Mouse (Mus musculus): Measurements from ENCODE around the gene Plcl1. TPM values are rescaled to one million over a fixed set of nuclear protein-coding genes. Genes with fewer than 3 reads are reported as not detected.

Plcl1 gene
- total and polyA plus RNA-seq, 3 experiments, result 0.08 to 0.41 (median 0.13) TPM

- H3K27me3 ChIP-seq (replicated peaks), result no peaks in the 10 kb centered on the region
- H3K4me1 ChIP-seq (ENCODE audit: control insufficient read depth in 1 of 2, insufficient read depth in 2 of 2), result no peaks in the 10 kb centered on the region
- no peak overlapping the region for H3K9ac ChIP-seq (ENCODE audit: insufficient read depth, low read depth)
- H3K4me2 ChIP-seq (ENCODE audit: insufficient read depth, low read depth, poor library complexity, severe bottlenecking), result no peak overlapping the region
- H3K79me2 ChIP-seq (replicated peaks; ENCODE audit: control insufficient read depth, extremely low read depth, insufficient read depth, poor library complexity, severe bottlenecking), result no peaks in the 10 kb centered on the region
- TF ChIP-seq MYC (IDR thresholded peaks at IDR 0.05; ENCODE audit: low read depth, low read length), result no peak
- TF ChIP-seq E2F4 (IDR thresholded peaks at IDR 0.05; ENCODE audit: insufficient replicate concordance, low read depth, low read length), result no peak
- no peak for TF ChIP-seq MXI1 (IDR thresholded peaks at IDR 0.05; ENCODE audit: low read depth, low read length)
- TF ChIP-seq MAZ (IDR thresholded peaks at IDR 0.05; ENCODE audit: low read depth, low read length), result no peak
- TF ChIP-seq KAT2A (IDR thresholded peaks at IDR 0.05; ENCODE audit: insufficient replicate concordance, low read length), result no peak
- TF ChIP-seq NELFE (IDR thresholded peaks at IDR 0.05; ENCODE audit: low read depth, low read length), result no peak
- TF ChIP-seq SIN3A (IDR thresholded peaks at IDR 0.05; ENCODE audit: low read length), result no peak
- TF ChIP-seq PAX5 (IDR thresholded peaks at IDR 0.05; ENCODE audit: low read length), result no peak
- no peak for TF ChIP-seq HCFC1 (IDR thresholded peaks at IDR 0.05; ENCODE audit: low read depth, low read length)
- no peak for TF ChIP-seq CHD1 (IDR thresholded peaks at IDR 0.05; ENCODE audit: low read depth, low read length)
- TF ChIP-seq SMC3 (IDR thresholded peaks at IDR 0.05; ENCODE audit: low read depth, low read length), result no peak
- H3K9me3 ChIP-seq (replicated peaks; ENCODE audit: low read length), result no peaks in the 10 kb centered on the region
- no peak overlapping the region for H3K27ac ChIP-seq (ENCODE audit: insufficient read depth, low read depth)
- in situ Hi-C loops (cut with MboI; ENCODE audit: low pct_ligation_motif_present, low pct_unique_long_range_greater_than_20kb, low sequenced_read_pairs), result no loop called here
- no peak for DNase-seq (ENCODE audit: extremely low read depth)
- H3K36me3 ChIP-seq (replicated peaks in 1 of 2; ENCODE audit: control insufficient read depth in 1 of 2, insufficient read depth in 1 of 2, low read length in 1 of 2), result no peaks in the 10 kb centered on the region
- no peak overlapping the region for H3K4me3 ChIP-seq (replicated peaks in 1 of 3; ENCODE audit: low read depth in 2 of 3, low read length in 2 of 3, poor library complexity in 1 of 3)
- dilution Hi-C loops (cut with MboI; ENCODE audit: extremely low pct_ligation_motif_present, extremely low pct_unique_long_range_greater_than_20kb, low sequenced_read_pairs), result no loop called here
Observed at GRCm38 (mm10) chr1:55696206-55696605, 290.5 kb downstream of the Plcl1 start.

DNA sequence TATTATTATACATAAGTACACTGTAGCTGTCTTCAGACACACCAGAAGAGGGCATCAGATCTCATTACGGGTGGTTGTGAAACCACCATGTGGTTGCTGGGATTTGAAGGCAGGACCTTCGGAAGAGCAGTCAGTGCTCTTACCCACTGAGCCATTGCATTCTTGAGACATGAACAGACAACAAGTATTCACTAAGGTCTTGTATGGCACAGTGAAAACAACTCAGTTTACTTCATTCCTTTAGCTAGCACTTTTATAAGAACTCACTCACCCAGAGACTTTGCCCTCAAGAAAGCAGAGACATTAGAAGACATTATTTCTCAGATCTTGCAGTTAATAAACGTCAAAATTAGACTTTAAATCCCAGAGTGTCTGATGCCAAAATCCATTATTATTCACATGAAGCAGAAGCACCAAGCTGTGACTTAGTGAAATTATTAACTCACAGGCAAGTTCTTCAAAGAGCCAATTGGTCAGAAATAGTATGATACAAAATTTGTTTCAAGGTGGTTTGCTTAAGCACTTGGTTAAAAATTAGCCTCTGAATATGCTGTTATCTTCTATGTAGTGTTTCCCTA is 293.8 kb downstream of the Plcl1 start:
- H3K27me3 ChIP-seq (replicated peaks), result no peaks in the 10 kb centered on the region
- H3K27ac ChIP-seq (ENCODE audit: insufficient read depth, low read depth), result no peak overlapping the region
- no peak overlapping the region for H3K4me3 ChIP-seq (replicated peaks in 1 of 3; ENCODE audit: low read depth in 2 of 3, low read length in 2 of 3, poor library complexity in 1 of 3)
- no peaks in the 10 kb centered on the region for H3K79me2 ChIP-seq (replicated peaks; ENCODE audit: control insufficient read depth, extremely low read depth, insufficient read depth, poor library complexity, severe bottlenecking)
- in situ Hi-C loops (cut with MboI; ENCODE audit: low pct_ligation_motif_present, low pct_unique_long_range_greater_than_20kb, low sequenced_read_pairs), result no loop called here
- no peak for TF ChIP-seq ZKSCAN1 (IDR thresholded peaks at IDR 0.05; ENCODE audit: borderline replicate concordance, low read depth, low read length)
- no peak for TF ChIP-seq CHD2 (IDR thresholded peaks at IDR 0.05; ENCODE audit: low read length)
- no peak for TF ChIP-seq SMC3 (IDR thresholded peaks at IDR 0.05; ENCODE audit: low read depth, low read length)
- TF ChIP-seq CTCF (conservative IDR thresholded peaks at IDR 0.05 in 1 of 2, IDR thresholded peaks at IDR 0.05 in 1 of 2; ENCODE audit: low read depth in 2 of 2, low read length in 2 of 2), result no peak
- no peak for TF ChIP-seq HCFC1 (IDR thresholded peaks at IDR 0.05; ENCODE audit: low read depth, low read length)
- no peak for TF ChIP-seq MAX (IDR thresholded peaks at IDR 0.05; ENCODE audit: low read length)
- TF ChIP-seq USF1 (IDR thresholded peaks at IDR 0.05; ENCODE audit: low read depth, low read length), result no peak
- no peak for TF ChIP-seq JUND (conservative IDR thresholded peaks at IDR 0.05; ENCODE audit: low read depth, low read length)
- no peak for TF ChIP-seq EP300 (IDR thresholded peaks at IDR 0.05; ENCODE audit: low read length)
- no peak for TF ChIP-seq POLR2A (IDR thresholded peaks at IDR 0.05; ENCODE audit: low read depth, low read length)
- no peak for TF ChIP-seq CHD1 (IDR thresholded peaks at IDR 0.05; ENCODE audit: low read depth, low read length)
- TF ChIP-seq ZNF384 (IDR thresholded peaks at IDR 0.05; ENCODE audit: low read depth, low read length), result no peak
- no peak for TF ChIP-seq NRF1 (IDR thresholded peaks at IDR 0.05; ENCODE audit: low read depth, low read length)
- no peak for TF ChIP-seq MEF2A (IDR thresholded peaks at IDR 0.05; ENCODE audit: borderline replicate concordance, low read depth, low read length)
- no peak overlapping the region for H3K9ac ChIP-seq (ENCODE audit: insufficient read depth, low read depth)
- dilution Hi-C loops (cut with MboI; ENCODE audit: extremely low pct_ligation_motif_present, extremely low pct_unique_long_range_greater_than_20kb, low sequenced_read_pairs), result no loop called here
- no peaks in the 10 kb centered on the region for H3K36me3 ChIP-seq (replicated peaks in 1 of 2; ENCODE audit: control insufficient read depth in 1 of 2, insufficient read depth in 1 of 2, low read length in 1 of 2)
- no peaks in the 10 kb centered on the region for H3K9me3 ChIP-seq (replicated peaks; ENCODE audit: low read length)
- H3K4me2 ChIP-seq (ENCODE audit: insufficient read depth, low read depth, poor library complexity, severe bottlenecking), result no peak overlapping the region
- H3K4me1 ChIP-seq (ENCODE audit: control insufficient read depth in 1 of 2, insufficient read depth in 2 of 2), result no peaks in the 10 kb centered on the region
- no peak for DNase-seq (ENCODE audit: extremely low read depth)

Data from CH12.LX (cell line).